Mouse (Mus musculus) neural tube, embryonic 14.5 days (tissue): Measurements from ENCODE around the gene 6030408B16Rik. TPM values are rescaled to one million over a fixed set of nuclear protein-coding genes. Genes with fewer than 3 reads are reported as not detected.

Source experiments
- ATAC-seq: fragments of 200-750 bp; cut with Nextera tagmentation; 2 replicates; pipeline ENCODE4 v1.8.0; 2017; ENCODE audit warnings: low read depth, mild to moderate bottlenecking, moderate TSS enrichment, moderate library complexity
- H3K27ac ChIP-seq: fragments of 300-500 bp; sonication (generic); 2 replicates; pipeline ENCODE4 v1.5.1; 2014; ENCODE audit warnings: low read depth, mild to moderate bottlenecking, control low read depth, low read length, moderate library complexity, mixed read lengths
- H3K27me3 ChIP-seq: fragments of 300-500 bp; sonication (generic); 2 replicates; pipeline ENCODE4 v1.6.1; 2014; ENCODE audit warnings: low read length; ENCODE audit not compliant: control insufficient read depth, insufficient read depth
- H3K36me3 ChIP-seq: fragments of 300-500 bp; sonication (generic); 2 replicates; pipeline ENCODE4 v1.6.1; 2014; ENCODE audit warnings: low read length, mixed read lengths; ENCODE audit not compliant: control insufficient read depth, insufficient read depth
- H3K4me1 ChIP-seq: fragments of 300-500 bp; sonication (generic); 2 replicates; pipeline ENCODE4 v1.6.1; 2014; ENCODE audit warnings: low read length; ENCODE audit not compliant: control insufficient read depth, insufficient read depth
- H3K4me2 ChIP-seq: fragments of 300-500 bp; sonication (generic); 2 replicates; pipeline ENCODE4 v1.6.1; 2014; ENCODE audit warnings: mild to moderate bottlenecking, low read depth, low read length, control low read depth
- H3K4me3 ChIP-seq: fragments of 300-500 bp; sonication (generic); 2 replicates; pipeline ENCODE4 v1.5.1; 2014; ENCODE audit warnings: low read depth, low read length, control low read depth, mixed read lengths
- H3K9ac ChIP-seq: fragments of 300-500 bp; sonication (generic); replicated peaks from 2 replicates; pipeline ENCODE4 v1.6.1; 2014; ENCODE audit warnings: low read depth, mild to moderate bottlenecking, control low read depth, low read length, mixed read lengths
- H3K9me3 ChIP-seq: fragments of 300-500 bp; sonication (generic); 2 replicates; pipeline ENCODE4 v1.6.1; 2016; ENCODE audit warnings: low read length; ENCODE audit not compliant: control insufficient read depth
- WGBS: fragments of 180-500 bp; shearing (Covaris S2); extraction: QIAGEN DNeasy Blood & Tissue Kit; methylation state at CpG from one replicate; pipeline ENCODE4 v1.1.7; 2014; 5-methylcytosine and 5-hydroxymethylcytosine counted together
- polyA plus RNA-seq: library from polyadenylated mRNA; unstranded; fragments of >200 nt; fragmentation: Nextera tagmentation; extraction: Ambion mirVana; gene quantifications from 2 replicates; pipeline ENCODE4 v1.2.1, GENCODE M21; 2014

The 6030408B16Rik gene
- polyA plus RNA-seq, 1 experiment from 2014 or later, result 0.64 TPM

DNA sequence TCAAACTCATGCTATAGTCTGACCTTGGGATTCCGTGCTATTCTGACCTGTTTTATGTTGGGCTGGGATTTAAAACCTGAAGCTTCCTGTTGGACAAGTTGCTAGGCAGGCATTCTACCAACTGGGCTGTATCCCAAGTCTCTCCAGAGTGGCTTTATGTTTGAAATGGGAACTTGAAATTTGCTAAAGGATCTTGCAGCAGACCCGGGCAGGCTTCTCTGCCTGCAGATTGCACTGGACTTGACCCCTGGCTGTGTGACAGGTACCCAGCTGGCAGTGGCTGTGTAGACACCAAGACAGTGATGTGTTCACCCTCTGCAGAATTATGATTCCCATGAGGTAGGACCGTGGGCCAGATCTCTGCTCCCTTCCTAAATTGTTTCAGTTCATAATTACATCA, 1.0 kb upstream of the 6030408B16Rik start:
- Histone ChIP-seq H3K4me2 (no peak overlapping the region), H3K36me3 (peaks cover 29% of the 10 kb centered on the region), H3K27ac (no peak overlapping the region), H3K4me3 (no peak overlapping the region), H3K27me3 (no peaks in the 10 kb centered on the region), H3K4me1 (no peaks in the 10 kb centered on the region), H3K9ac (no peak overlapping the region), H3K9me3 (no peaks in the 10 kb centered on the region)
- no peak for ATAC-seq
- 82% methylated on average over 3 of the region's 3 CpGs for WGBS

DNA sequence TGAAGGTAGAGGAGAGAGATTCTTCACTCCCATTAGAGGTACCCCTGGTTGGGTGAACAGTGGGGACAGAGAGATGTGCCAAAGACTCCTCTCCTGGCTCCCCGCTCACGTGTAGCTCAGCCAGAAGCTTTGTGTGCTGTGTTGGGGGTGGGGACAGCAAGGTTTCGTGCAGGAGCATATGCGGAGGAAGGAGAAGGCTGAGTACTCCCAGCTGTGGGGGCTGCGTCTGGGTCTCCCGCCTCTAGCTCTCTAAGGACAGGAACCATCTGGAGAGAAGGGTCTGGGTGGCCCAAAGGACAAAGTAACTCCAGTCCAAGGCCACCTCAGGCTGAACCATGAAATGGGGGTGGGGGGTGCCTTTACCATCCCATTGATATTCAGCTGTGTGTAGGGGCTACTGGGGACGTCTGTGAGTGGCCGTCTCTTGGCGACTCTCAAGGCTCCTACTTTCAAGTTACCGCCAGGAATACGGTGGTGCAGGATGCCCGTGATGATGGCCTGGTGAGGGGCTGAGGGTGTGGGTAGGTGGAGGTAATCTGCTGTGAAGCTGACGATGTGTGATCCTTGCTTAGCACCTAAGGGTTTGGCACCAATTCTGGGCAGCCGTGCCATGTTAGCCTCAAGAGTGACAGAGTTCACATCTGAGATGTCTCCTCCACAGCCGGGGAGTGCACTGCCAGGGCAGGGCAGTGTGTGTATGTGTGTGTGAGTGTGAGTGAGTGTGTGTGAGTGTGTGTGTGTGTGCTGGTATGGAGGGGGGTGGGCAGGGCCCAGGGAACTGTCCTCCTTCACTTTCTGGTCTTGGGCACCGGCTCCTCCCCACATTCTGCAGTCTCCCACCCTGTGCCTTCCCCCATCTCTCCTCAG, 1.2 kb downstream of the 6030408B16Rik start:
- Histone ChIP-seq H3K9me3 (no peaks in the 10 kb centered on the region), H3K36me3 (peaks cover 15% of the 10 kb centered on the region), H3K9ac (no peak overlapping the region), H3K27ac (no peak overlapping the region), H3K4me3 (no peak overlapping the region), H3K4me2 (no peak overlapping the region), H3K4me1 (no peaks in the 10 kb centered on the region), H3K27me3 (no peaks in the 10 kb centered on the region)
- ATAC-seq, result no peak
- WGBS, result 64% methylated on average over 16 of the region's 16 CpGs

DNA sequence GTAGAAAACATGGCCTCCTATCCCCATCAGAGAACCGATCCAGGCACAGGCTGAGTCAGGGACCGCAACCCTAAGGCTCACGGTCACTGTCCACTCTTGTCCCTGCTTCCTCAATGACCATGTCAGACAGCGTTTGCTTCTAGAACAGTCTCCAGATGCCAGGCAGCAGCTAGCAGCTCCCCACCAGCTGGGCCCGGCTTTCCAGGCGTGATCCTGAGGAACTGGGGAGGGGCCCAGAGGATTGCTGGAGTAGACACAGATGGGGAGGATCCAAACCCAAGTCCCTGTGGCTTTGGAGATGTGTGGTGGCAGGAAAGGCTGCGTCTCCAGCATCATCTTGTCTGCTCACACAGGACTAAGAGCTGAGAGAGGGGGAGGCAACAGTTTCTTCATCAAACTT, 2.1 kb downstream of the 6030408B16Rik start:
- ATAC-seq, result no peak
- no peak overlapping the region for H3K27ac ChIP-seq
- H3K9ac ChIP-seq, result no peak overlapping the region
- H3K4me2 ChIP-seq, result no peak overlapping the region
- WGBS, result 74% methylated on average over 7 of the region's 7 CpGs
- no peak overlapping the region for H3K4me3 ChIP-seq
- no peaks in the 10 kb centered on the region for H3K9me3 ChIP-seq
- H3K4me1 ChIP-seq, result no peaks in the 10 kb centered on the region
- H3K36me3 ChIP-seq, result peaks cover 9% of the 10 kb centered on the region; the same call in 1 of the 2 replicates
- no peaks in the 10 kb centered on the region for H3K27me3 ChIP-seq

DNA sequence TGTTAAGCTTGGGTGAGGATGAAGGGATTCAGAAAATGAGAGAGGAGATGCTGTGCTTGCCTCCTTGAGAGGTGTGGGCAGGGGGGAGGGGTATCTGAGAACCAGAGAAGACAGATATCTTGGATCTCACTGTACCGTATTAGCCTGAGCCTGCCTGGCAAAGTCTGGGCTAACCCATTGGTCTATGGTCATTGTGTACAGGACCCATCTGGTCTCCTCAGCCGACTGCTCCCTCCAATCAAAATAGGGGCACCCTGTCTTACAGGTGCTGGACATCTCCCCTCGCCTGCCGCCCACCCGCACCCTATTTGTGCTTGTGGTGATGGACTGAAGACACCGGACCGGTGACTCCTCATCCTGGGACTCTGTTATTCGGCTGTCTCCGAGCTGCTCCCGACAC, 2.6 kb downstream of the 6030408B16Rik start:
- Histone ChIP-seq H3K4me1 (no peaks in the 10 kb centered on the region), H3K27ac (no peak overlapping the region), H3K4me2 (no peak overlapping the region), H3K27me3 (no peaks in the 10 kb centered on the region), H3K9ac (no peak overlapping the region), H3K9me3 (no peaks in the 10 kb centered on the region), H3K4me3 (no peak overlapping the region), H3K36me3 (peaks cover 8% of the 10 kb centered on the region; the same call in 1 of the 2 replicates)
- ATAC-seq, result no peak
- WGBS, result 92% methylated on average over 10 of the region's 10 CpGs

DNA sequence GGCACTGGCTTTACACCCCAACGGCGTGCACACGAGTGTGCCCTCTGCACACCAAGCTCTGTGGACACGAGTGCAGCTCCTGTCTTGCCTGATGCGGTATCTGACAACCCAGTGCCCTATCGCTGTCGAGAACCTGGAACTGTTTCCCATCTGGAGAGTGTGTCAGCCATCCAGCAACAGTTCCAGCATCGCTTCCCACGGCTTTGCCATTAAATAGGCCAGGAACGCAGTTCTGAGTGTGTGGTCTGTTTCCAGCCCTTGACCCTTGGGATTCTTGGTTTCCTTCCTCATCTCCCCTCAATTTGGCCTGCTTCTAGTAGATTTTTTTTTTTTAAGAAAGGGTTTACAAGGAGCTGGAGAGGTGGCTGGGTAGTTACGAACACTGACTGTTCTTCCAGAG, 3.1 kb downstream of the 6030408B16Rik start:
- no peak for ATAC-seq

DNA sequence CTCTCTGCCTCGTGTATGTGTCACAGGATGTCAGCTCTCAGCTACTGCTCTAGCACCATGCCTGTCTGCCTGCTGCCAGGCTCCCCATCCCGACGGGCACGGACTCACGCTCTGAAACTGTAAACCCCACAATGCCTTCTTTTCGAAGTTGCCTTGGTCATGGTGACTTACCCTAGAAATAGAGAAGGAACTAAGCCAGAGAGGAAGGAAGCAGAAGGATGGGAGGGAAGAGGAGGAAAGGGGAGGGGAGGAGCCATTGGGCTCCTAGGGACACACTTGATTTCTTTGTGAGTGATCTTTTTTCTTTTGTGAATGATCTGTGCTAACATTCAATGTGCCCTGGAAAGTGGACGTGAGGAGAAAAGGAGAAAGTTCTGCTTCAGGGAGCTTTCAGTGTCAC, 5.0 kb downstream of the 6030408B16Rik start:
- no peaks in the 10 kb centered on the region for H3K36me3 ChIP-seq
- H3K4me1 ChIP-seq, result no peaks in the 10 kb centered on the region
- no peak overlapping the region for H3K27ac ChIP-seq
- H3K4me2 ChIP-seq, result no peak overlapping the region
- no peaks in the 10 kb centered on the region for H3K27me3 ChIP-seq
- no peak for ATAC-seq
- H3K9ac ChIP-seq, result no peak overlapping the region
- no peaks in the 10 kb centered on the region for H3K9me3 ChIP-seq
- H3K4me3 ChIP-seq, result no peak overlapping the region
- WGBS, result 36% methylated on average over 7 of the region's 7 CpGs

More for the DNA sequence above, 3.1 kb downstream of the 6030408B16Rik start:
- Histone ChIP-seq H3K4me2 (no peak overlapping the region), H3K4me3 (no peak overlapping the region), H3K9me3 (no peaks in the 10 kb centered on the region), H3K36me3 (peaks cover 3% of the 10 kb centered on the region; the same call in 1 of the 2 replicates), H3K4me1 (no peaks in the 10 kb centered on the region), H3K27me3 (no peaks in the 10 kb centered on the region), H3K27ac (no peak overlapping the region), H3K9ac (no peak overlapping the region)
- 87% methylated on average over 11 of the region's 11 CpGs for WGBS

DNA sequence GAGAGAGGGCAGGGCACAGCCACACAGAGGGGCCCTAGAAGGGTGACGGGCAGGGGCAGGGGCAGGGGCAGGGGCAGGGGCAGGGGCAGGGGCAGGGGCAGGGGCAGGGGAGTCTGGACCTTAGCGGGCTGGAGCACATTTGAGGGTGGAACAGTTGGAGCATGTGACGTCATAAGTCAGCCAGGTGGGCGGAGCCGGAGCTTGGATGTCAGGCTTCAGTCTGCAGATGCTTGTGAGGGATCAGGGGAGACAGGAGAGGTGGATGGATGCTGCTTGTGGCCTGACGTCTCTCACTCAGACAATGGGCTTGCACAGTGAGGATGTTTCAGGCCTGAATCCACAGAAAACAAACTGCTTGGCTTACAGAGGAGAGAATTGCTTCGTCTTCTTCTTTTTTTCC, 5.5 kb downstream of the 6030408B16Rik start:
- H3K4me2 ChIP-seq, result no peak overlapping the region
- H3K9ac ChIP-seq, result no peak overlapping the region
- H3K36me3 ChIP-seq, result no peaks in the 10 kb centered on the region
- H3K27me3 ChIP-seq, result no peaks in the 10 kb centered on the region
- no peaks in the 10 kb centered on the region for H3K4me1 ChIP-seq
- H3K4me3 ChIP-seq, result no peak overlapping the region
- no peak for ATAC-seq
- H3K27ac ChIP-seq, result no peak overlapping the region
- WGBS, result 15% methylated on average over 6 of the region's 7 CpGs
- no peaks in the 10 kb centered on the region for H3K9me3 ChIP-seq

DNA sequence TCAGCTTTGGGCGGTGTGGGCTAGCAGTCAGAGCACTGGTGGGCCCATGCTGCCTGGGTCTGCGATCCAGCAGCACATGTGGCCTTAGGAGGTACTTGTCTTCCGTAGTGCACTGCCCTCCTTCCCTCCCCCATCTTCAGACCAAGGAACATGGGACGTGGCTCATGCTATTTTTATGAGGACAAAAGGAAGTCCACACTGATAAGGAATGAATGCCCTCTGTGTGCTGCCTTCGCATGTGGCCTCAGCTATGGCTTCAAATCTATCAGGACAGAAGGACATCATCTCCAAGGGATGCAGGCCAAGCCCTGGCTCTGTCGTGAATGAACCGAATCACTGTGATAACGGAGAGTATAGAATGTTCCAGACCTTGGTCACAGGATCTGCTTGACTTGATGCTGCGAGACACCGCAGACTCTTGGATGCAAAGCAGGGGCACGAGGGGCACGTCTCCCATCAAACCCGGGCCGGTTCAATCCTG, 6.5 kb downstream of the 6030408B16Rik start:
- WGBS, result 83% methylated on average over 14 of the region's 14 CpGs
- ATAC-seq, result no peak
- Histone ChIP-seq H3K4me1 (no peaks in the 10 kb centered on the region), H3K4me3 (no peak overlapping the region), H3K36me3 (no peaks in the 10 kb centered on the region), H3K4me2 (no peak overlapping the region), H3K9me3 (no peaks in the 10 kb centered on the region), H3K9ac (no peak overlapping the region), H3K27ac (no peak overlapping the region), H3K27me3 (no peaks in the 10 kb centered on the region)

DNA sequence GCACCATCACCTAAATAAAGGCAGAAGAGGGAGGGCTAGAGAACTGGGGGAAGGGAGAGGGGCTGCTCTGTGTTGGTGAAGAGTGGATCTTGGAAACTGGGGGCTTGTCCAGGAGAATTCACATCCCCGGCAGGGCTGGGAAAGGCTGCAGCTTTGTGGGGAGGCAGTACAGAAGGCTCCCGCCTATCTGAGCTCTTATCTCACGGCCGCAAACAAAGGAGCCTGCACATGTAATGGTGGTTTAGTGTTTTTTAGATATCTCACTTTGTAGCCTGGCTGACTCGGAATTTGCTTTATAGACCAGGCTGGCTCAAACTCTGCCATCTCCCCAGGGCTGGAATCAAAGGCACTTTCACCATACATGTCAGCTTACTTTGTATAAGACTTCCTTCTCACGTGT, 7.1 kb downstream of the 6030408B16Rik start:
- H3K27me3 ChIP-seq, result no peaks in the 10 kb centered on the region
- no peak for ATAC-seq

More for the DNA sequence above, 7.1 kb downstream of the 6030408B16Rik start:
- no peak overlapping the region for H3K4me3 ChIP-seq
- no peaks in the 10 kb centered on the region for H3K4me1 ChIP-seq
- H3K4me2 ChIP-seq, result no peak overlapping the region
- WGBS, result 73% methylated on average over 6 of the region's 6 CpGs
- no peaks in the 10 kb centered on the region for H3K9me3 ChIP-seq
- no peak overlapping the region for H3K9ac ChIP-seq
- H3K27ac ChIP-seq, result no peak overlapping the region
- H3K36me3 ChIP-seq, result no peaks in the 10 kb centered on the region
